Mouse (Mus musculus): ENCODE measurements at regions not wholly inside any gene's neighbourhood (a gene's known extent, or its start where the extent isn't known, plus 50 kb on each side); places are given as distances from the start of the nearest gene placed in this dataset.

- no peak for TF ChIP-seq CTCF (IDR thresholded peaks at IDR 0.05)
- no peak for TF ChIP-seq POLR2A (IDR thresholded peaks at IDR 0.05; ENCODE audit: insufficient read depth, low read depth, low read length)
These were observed 132.7 kb upstream of the Aoah start for GRCm38 (mm10) chr13:20661243-20661642.
